ENCODE assay signal across 8 mouse cellular contexts in genomic region chr11:98550311-98550974, GRCm38 (mm10). TPM values are rescaled to one million over a fixed set of nuclear protein-coding genes. Genes with fewer than 3 reads are reported as not detected.
DNase-seq lines count a peak whose midpoint lies in the region; ATAC-seq and TF ChIP-seq lines count a peak whose summit lies in the region.

No protein-coding gene starts in this region.

- H3K9ac ChIP-seq in forebrain, embryonic 16.5 days (replicated peaks; ENCODE audit: low read depth, low read length) = peak overlapping the region; percentile 82
- H3K9ac ChIP-seq in liver, embryonic 16.5 days (ENCODE audit: low read depth, low read length) = peak overlapping the region; percentile 89

- intact Hi-C loops in left cerebral cortex, postnatal 4 days (cut with DNase I) = no loop called here

- no peaks in the 10 kb centered on the region for H3K9me3 ChIP-seq in forebrain, embryonic 16.5 days (ENCODE audit: control insufficient read depth, low read length)
- H3K9me3 ChIP-seq in liver, embryonic 16.5 days (replicated peaks; ENCODE audit: control insufficient read depth, low read length) = no peaks in the 10 kb centered on the region; the same call in 1 of the 2 replicates

- no peaks in the 10 kb centered on the region for H3K27me3 ChIP-seq in thymus, adult 2 months (ENCODE audit: control insufficient read depth, insufficient read depth, low read length)
- H3K27me3 ChIP-seq in forebrain, embryonic 16.5 days (replicated peaks; ENCODE audit: control insufficient read depth, insufficient read depth, low read length) = peaks cover 42% of the 10 kb centered on the region
- H3K27me3 ChIP-seq in liver, embryonic 16.5 days (ENCODE audit: control insufficient read depth, insufficient read depth, low read depth, low read length) = peaks cover 48% of the 10 kb centered on the region
- H3K27me3 ChIP-seq in splenic B cell, adult 2 months (ENCODE audit: control insufficient read depth, insufficient read depth, low read length, poor library complexity, severe bottlenecking) = no peaks in the 10 kb centered on the region

- TF ChIP-seq CTCF in thymus, adult 2 months (IDR thresholded peaks at IDR 0.05; ENCODE audit: borderline replicate concordance, control insufficient read depth, extremely low read depth, insufficient read depth, low read length, poor library complexity) = no peak

- no peaks in the 10 kb centered on the region for H3K36me3 ChIP-seq in thymus, adult 2 months (ENCODE audit: control insufficient read depth, insufficient read depth, low read length)
- H3K36me3 ChIP-seq in forebrain, embryonic 16.5 days (ENCODE audit: control insufficient read depth, insufficient read depth) = no peaks in the 10 kb centered on the region
- H3K36me3 ChIP-seq in liver, embryonic 16.5 days (ENCODE audit: control insufficient read depth, insufficient read depth) = no peaks in the 10 kb centered on the region
- H3K36me3 ChIP-seq in splenic B cell, adult 2 months (ENCODE audit: control insufficient read depth, insufficient read depth, low read length, poor library complexity, severe bottlenecking) = no peaks in the 10 kb centered on the region

- DNase-seq in thymus, adult 2 months = peak; percentile 40
- DNase-seq in thymus, postnatal 0 days (ENCODE audit: low spot score) = no peak
- peak; percentile 91 for DNase-seq in splenic B cell, adult 2 months (ENCODE audit: low read depth, low spot score)
- DNase-seq in left cerebral cortex, postnatal 4 days = no peak
- no peak for DNase-seq in layer of hippocampus, adult 9-10 months (ENCODE audit: low spot score)
- DNase-seq in layer of hippocampus, adult 11-12 months (ENCODE audit: low spot score) = no peak

- H3K4me2 ChIP-seq in forebrain, embryonic 16.5 days (ENCODE audit: low read length) = peak overlapping the region; percentile 92
- peak overlapping the region; percentile 99 for H3K4me2 ChIP-seq in liver, embryonic 16.5 days (ENCODE audit: low read depth, low read length)

- TF ChIP-seq POLR2A in thymus, adult 2 months (IDR thresholded peaks at IDR 0.05; ENCODE audit: control insufficient read depth, extremely low read depth, insufficient read depth, low read length, poor library complexity) = peak; percentile 86

- H3K4me1 ChIP-seq in thymus, adult 2 months (replicated peaks; ENCODE audit: control insufficient read depth, insufficient read depth, low read length) = peaks cover 23% of the 10 kb centered on the region
- peaks cover 13% of the 10 kb centered on the region for H3K4me1 ChIP-seq in forebrain, embryonic 16.5 days (replicated peaks; ENCODE audit: control insufficient read depth, insufficient read depth, low read length)
- peaks cover 14% of the 10 kb centered on the region for H3K4me1 ChIP-seq in liver, embryonic 16.5 days (ENCODE audit: control insufficient read depth, low read depth, low read length)

- H3K4me3 ChIP-seq in thymus, adult 2 months (ENCODE audit: control insufficient read depth, insufficient read depth, low read length) = peak overlapping the region; percentile 85
- H3K4me3 ChIP-seq in forebrain, embryonic 16.5 days (replicated peaks; ENCODE audit: low read length) = peak overlapping the region; percentile 79
- H3K4me3 ChIP-seq in liver, embryonic 16.5 days (ENCODE audit: low read depth, low read length) = peak overlapping the region; percentile 91

- H3K27ac ChIP-seq in thymus, adult 2 months (ENCODE audit: control insufficient read depth, insufficient read depth, low read length) = peak overlapping the region; percentile 93
- no peak overlapping the region for H3K27ac ChIP-seq in forebrain, embryonic 16.5 days (ENCODE audit: low read length)
- no peak overlapping the region for H3K27ac ChIP-seq in liver, embryonic 16.5 days (ENCODE audit: low read length)

- no peak for ATAC-seq in forebrain, embryonic 16.5 days
- no peak for ATAC-seq in liver, embryonic 16.5 days (ENCODE audit: low read depth)

- 11% methylated on average over 20 of the region's 20 CpGs for WGBS in thymus, adult 2 months
- 19% methylated on average over 20 of the region's 20 CpGs for WGBS in forebrain, embryonic 16.5 days
- 14% methylated on average over 20 of the region's 20 CpGs for WGBS in liver, embryonic 16.5 days (ENCODE audit: insufficient replicate concordance)

RNA-seq across cellular contexts. Expression of gene Zpbp2, which starts 0.5 kb away (rescaled TPM):
- polyA plus RNA-seq in thymus, adult 2 months (2012; rRNA removed) = 1.1 and 1.2 TPM in 2 replicates
- 2.3 and 2.4 TPM in 2 replicates for polyA plus RNA-seq in thymus, postnatal 0 days (2015; fragmentation: Nextera tagmentation; extraction: Ambion mirVana)
- 0.25 TPM in 1 of 2 replicates, not detected in the other for polyA plus RNA-seq in forebrain, embryonic 16.5 days (2015; fragmentation: Nextera tagmentation; extraction: Ambion mirVana)
- 0.60 and 0.85 TPM in 2 replicates for polyA plus RNA-seq in liver, embryonic 16.5 days (2015; fragmentation: Nextera tagmentation; extraction: Ambion mirVana)
- not detected for total RNA-seq in left cerebral cortex, postnatal 4 days (2021)

RNA-seq across cellular contexts. Expression of gene Ikzf3, which starts 4.6 kb away (rescaled TPM):
- 143 and 183 TPM in 2 replicates for polyA plus RNA-seq in thymus, adult 2 months (2012; rRNA removed)
- polyA plus RNA-seq in thymus, postnatal 0 days (2015; fragmentation: Nextera tagmentation; extraction: Ambion mirVana) = 42.6 and 59.5 TPM in 2 replicates
- not detected in 2 replicates for polyA plus RNA-seq in forebrain, embryonic 16.5 days (2015; fragmentation: Nextera tagmentation; extraction: Ambion mirVana)
- 0.19 and 0.20 TPM in 2 replicates for polyA plus RNA-seq in liver, embryonic 16.5 days (2015; fragmentation: Nextera tagmentation; extraction: Ambion mirVana)
- under 1 TPM; 0.38 to 0.46 TPM for total RNA-seq in left cerebral cortex, postnatal 4 days (2021)

RNA-seq across cellular contexts. Expression of gene Ormdl3, which starts 36.7 kb away (rescaled TPM):
- 66.8 and 74.6 TPM in 2 replicates for polyA plus RNA-seq in thymus, adult 2 months (2012; rRNA removed)
- polyA plus RNA-seq in thymus, postnatal 0 days (2015; fragmentation: Nextera tagmentation; extraction: Ambion mirVana) = 37.6 and 38.5 TPM in 2 replicates
- 122 and 127 TPM in 2 replicates for polyA plus RNA-seq in forebrain, embryonic 16.5 days (2015; fragmentation: Nextera tagmentation; extraction: Ambion mirVana)
- polyA plus RNA-seq in liver, embryonic 16.5 days (2015; fragmentation: Nextera tagmentation; extraction: Ambion mirVana) = 36.6 and 38.4 TPM in 2 replicates
- 10 to 100 TPM; 60.7 to 64.9 TPM for total RNA-seq in left cerebral cortex, postnatal 4 days (2021)

RNA-seq across cellular contexts. Expression of gene Lrrc3c, which starts 47.6 kb away (rescaled TPM):
- polyA plus RNA-seq in thymus, adult 2 months (2012; rRNA removed) = not detected in 2 replicates
- polyA plus RNA-seq in thymus, postnatal 0 days (2015; fragmentation: Nextera tagmentation; extraction: Ambion mirVana) = not detected in 2 replicates
- polyA plus RNA-seq in forebrain, embryonic 16.5 days (2015; fragmentation: Nextera tagmentation; extraction: Ambion mirVana) = not detected in 2 replicates
- polyA plus RNA-seq in liver, embryonic 16.5 days (2015; fragmentation: Nextera tagmentation; extraction: Ambion mirVana) = not detected in 2 replicates
- not detected for total RNA-seq in left cerebral cortex, postnatal 4 days (2021)

Comparison
In these comparisons a context has a peak if more than half of its experiments do, and no peak if none do; other contexts are left out.
1. DNase-seq: peak in thymus, adult 2 months (single experiment) and splenic B cell, adult 2 months (single experiment); none in thymus, postnatal 0 days (single experiment), left cerebral cortex, postnatal 4 days (single experiment), layer of hippocampus, adult 9-10 months (single experiment) and layer of hippocampus, adult 11-12 months (single experiment).
2. RNA of gene Ikzf3, which starts 4.6 kb away (polyA plus RNA-seq): 143 to 183 TPM in thymus, adult 2 months and 42.6 to 59.5 TPM in thymus, postnatal 0 days; 0.19 to 0.20 TPM in liver, embryonic 16.5 days and not detected in forebrain, embryonic 16.5 days; every median in the first group is over 10 times any median in the second.
3. Peak in every context shown above with its lines, with median percentiles within 50 percentile points of each other: H3K4me3 ChIP-seq.